Mouse (Mus musculus): ENCODE data around the gene Rnps1.
"Not testable (repeated sequence)": the region's sequence is repeated elsewhere in the genome, so short reads cannot be mapped to it uniquely, and the experiment has no call there.

Rnps1 gene

DNA sequence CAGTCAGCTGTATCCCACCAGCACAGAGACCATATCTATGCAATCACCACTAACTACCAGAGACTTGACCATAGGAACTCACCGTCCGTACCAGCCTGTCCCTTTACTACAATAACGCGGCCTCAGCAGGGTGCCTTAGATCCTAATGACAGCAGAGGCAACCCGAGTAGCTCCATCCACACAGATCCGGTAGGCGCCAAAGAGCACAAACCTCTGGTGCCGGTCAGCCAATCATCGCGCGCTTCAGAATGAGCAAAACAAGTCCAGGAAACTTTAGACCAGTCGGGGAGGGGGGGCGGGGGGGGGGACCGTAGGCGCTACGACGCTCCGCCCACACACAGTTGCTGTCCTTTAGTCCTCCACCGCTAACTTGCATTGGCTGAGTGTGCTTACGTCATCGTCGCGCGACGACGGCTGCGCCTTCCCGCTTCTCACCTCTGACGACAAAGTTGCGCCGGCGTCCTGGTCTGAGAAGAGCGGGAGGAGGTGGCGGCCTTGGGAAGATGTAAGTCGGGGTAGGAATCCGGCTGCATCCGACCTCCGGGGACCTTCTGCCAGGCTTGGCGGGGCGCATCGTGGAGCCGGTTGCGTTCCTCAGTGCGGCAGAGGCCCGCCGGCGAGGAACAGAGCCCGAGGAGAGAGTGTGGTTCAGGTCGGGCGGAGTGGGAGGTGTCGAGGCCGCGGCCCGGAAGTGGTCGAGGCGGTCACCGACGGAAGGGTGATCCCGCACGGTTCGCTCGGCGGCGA, at the start of gene Rnps1:
Gene Rnps1, plus strand, starts transcription at position 336 of the 747 bp plus-strand sequence.
- peak; percentile 100 for DNase-seq (ENCODE audit: low read depth, low spot score)

DNA sequence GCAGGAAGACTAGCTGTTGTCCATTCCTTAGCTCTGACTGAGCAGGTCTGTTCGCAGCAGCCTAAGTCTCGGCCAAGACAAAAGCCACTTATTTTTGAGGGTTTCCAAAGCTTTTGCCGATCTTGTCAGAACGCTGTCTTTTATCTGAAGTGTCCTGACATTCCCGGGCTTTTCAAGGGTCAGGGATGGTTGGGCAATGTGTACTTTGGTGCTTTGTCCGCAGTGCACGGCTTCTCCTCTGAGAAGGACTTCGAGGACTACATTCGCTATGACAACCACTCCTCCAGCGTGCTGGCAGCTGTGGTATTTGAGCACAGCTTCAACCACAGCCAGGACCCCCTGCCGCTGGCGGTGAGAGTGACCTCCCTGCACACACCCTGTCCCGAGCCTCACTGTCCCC, 48.5 kb upstream of the Rnps1 start:
- no peak for DNase-seq (ENCODE audit: low read depth, low spot score)

DNA sequence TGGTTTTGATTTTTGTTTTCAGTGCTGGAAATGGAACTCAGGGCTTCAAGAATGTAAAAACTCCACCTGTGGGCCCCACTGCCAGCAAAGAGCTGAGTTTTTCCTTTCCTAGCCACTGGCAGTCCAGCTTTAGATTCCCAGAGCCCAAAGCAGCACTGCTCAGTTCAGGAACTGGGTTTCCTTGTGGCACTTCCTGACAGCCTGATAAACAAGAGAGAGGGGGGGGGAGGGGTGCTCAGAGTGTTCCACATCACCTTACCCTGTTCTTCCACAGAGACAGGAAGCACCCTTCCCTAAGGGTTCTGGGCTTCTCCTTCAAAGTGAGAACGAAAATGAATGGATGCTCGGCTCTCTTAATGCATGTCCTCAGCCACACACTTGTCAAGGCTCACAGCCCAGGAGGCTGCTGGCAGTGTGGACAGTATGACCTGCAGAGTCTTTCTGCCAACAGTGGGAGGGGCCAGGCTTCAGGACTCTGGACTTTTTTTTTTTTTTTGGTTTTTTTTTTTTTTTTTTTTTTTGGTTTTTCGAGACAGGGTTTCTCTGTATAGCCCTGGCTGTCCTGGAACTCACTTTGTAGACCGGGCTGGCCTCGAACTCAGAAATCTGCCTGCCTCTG, 39.2 kb upstream of the Rnps1 start:
- DNase-seq (ENCODE audit: low read depth, low spot score) = no peak

DNA sequence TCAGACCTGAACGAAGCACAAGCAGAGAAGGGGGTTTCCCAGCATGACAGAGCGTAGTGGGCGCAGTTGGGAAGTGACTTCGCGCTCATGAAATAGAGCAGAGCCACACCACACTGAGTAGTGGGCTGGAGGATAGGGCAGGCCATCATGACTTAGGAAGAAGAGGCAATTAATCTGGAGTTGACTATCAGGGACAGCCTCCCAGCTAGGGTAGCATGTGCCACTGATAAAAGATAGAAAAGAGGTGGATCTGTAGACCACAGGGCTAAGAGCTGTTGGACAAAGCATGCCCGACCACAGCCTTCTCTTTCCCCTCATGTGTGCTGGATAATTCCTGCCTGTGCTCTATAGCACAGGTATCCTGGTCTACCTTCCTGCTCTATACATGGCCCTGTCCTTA, 38.5 kb upstream of the Rnps1 start:
- no peak for DNase-seq (ENCODE audit: low read depth, low spot score)

DNA sequence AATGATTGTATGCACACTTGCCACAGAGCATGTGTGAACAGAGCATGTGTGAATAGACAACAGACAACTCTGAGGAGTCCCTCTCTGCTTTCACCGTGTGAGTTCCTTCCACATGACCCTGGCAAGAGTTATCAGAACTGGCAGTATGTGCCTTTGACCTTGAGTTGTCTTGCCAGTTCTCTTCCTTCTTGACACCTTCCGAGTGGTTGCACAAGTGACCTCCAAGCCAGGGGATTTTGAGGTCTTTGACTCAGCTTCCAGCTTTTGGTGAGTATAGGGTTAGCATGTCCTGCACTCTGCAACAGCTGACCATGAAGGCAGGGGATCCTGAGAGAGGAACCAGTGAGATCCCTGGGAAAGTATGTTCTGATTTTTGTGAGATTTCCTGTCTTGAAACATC, 35.9 kb upstream of the Rnps1 start:
- no peak for DNase-seq (ENCODE audit: low read depth, low spot score)

- no peak for DNase-seq (ENCODE audit: low read depth, low spot score)
Observed at GRCm38 (mm10) chr17:24383789-24384188, 30.6 kb upstream of the Rnps1 start.

DNA sequence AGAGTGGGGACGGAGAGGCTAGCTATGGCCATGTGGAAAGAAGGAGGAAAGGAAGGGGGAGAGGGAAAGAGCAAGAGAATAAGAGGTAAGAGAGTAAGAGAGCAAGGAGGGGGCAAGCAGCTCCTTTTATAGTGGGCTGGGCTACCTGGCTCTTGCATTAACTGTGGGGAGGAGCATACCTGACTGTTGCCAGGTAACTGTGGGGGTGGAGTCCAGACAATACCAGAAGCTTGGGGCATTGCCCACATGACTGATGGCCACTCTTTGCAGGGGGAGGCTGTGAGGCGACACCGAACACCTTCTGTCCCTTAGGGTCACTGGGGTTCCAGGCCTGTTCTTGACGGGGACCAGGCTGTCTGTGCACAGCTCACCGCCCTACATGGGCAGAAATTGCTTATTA, 25.7 kb upstream of the Rnps1 start:
- no peak for DNase-seq (ENCODE audit: low read depth, low spot score)

- peak; percentile 50 for DNase-seq (ENCODE audit: low read depth, low spot score)
Observed at GRCm38 (mm10) chr17:24389865-24390264, 24.5 kb upstream of the Rnps1 start.

DNA sequence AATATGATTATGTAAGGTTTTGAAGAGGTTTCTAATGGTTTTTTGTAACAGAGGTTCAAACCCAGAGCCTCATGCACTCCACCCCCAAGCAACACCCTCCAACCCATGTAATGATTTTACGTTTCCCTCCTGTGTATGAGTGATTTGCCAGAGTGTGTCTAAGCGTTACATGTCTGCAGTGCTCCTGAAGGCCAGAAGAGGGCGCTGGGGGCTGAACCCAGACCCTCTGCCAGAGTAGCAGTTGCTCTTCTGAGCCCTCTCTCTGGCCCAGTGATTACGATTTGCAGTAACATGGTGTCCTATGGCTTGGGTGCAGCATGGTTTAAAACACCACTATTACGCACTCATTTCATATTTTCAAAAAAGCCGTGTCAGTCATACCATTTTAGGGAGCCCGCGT, 23.2 kb upstream of the Rnps1 start:
- peak; percentile 15 for DNase-seq (ENCODE audit: low read depth, low spot score)

DNA sequence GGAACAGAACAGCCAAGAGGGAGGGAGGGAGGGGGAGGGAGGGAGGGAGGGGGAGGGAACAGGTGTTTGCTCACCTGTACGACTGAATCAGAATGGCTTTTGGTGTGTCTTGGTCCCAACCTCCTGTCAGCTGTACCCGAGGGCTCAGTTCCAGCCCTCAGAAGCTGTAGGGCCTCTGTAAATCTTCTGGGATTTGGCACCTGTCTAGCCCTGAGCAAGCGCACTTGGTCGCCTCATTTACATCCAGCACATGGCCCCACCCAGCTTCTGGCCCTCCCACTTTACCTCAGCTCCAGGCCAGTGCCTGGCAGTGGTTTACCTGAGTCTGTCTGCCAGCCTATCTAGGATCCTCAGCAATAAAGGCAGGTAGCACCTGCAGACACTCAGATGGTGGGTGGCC, 20.8 kb upstream of the Rnps1 start:
- DNase-seq (ENCODE audit: low read depth, low spot score) = no peak

- no peak for DNase-seq (ENCODE audit: low read depth, low spot score)
Observed at GRCm38 (mm10) chr17:24394456-24394855, 19.9 kb upstream of the Rnps1 start.

- DNase-seq (ENCODE audit: low read depth, low spot score) = no peak
Observed at GRCm38 (mm10) chr17:24402371-24402770, 12.0 kb upstream of the Rnps1 start.

DNA sequence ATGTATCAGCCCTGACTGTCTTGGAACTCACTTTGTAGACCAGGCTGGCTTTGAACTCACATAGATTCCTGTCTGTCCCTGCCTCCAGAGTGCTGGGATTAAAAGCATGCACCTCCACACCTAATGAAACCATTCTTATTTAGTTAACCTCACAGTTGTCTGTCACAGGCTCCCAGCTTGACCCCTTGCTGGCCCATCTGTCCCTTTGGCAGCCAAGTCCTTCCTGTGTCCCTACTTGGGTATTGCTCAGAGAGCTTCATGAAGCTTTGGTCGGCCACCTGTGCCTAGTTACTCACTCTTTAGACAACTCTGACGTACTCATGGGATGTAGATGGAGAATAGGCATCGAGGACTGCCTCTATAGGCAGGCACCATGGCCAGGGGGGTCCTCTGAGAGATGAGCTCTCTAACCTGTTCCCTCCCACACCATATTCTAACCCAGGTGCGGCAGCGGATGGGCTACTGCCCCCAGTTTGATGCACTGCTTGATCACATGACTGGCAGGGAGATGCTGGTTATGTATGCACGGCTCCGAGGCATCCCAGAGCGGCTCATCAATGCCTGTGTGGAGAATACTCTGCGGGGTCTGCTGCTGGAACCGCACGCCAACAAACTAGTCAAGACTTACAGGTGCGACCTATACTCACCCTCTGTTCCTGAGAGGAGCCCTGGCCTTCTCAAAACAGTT, 7.1 kb upstream of the Rnps1 start:
- DNase-seq (ENCODE audit: low read depth, low spot score) = no peak

DNA sequence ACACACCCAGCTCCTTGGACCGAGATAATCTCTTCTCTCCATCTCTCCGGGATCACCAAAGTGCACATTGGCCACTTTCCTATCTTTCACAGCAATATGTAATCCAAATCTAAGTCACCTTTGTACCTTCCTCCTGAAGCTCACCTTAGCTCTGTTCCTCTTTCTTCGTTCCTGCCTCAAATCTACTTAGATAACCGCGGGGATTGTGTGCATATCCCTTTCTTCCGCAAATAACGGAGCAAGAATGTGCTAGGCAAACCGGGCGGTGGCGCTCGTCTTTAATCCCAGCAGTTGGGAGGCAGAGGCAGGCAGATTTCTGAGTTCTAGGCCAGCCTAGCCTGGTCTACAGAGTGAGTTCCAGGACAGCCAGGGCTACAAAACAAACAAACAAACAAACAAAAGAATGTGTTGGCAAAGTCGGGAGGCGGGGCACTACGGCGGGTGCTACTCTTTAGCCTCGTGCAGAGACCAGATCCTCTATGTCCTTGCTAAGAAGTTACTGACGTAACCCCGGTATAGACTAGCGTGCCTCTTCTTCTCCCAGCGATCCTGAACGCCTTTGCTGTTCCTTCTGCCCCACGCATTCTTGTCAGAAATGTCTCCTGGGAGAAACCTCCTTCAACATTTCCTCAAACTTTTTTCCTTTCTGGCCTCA, 681 bp upstream of the Rnps1 start:
- no peak for DNase-seq (ENCODE audit: low read depth, low spot score)

GRCm38 (mm10) chr17:24415011-24415410, 646 bp downstream of the Rnps1 start:
- DNase-seq (ENCODE audit: low read depth, low spot score) = no peak

DNA sequence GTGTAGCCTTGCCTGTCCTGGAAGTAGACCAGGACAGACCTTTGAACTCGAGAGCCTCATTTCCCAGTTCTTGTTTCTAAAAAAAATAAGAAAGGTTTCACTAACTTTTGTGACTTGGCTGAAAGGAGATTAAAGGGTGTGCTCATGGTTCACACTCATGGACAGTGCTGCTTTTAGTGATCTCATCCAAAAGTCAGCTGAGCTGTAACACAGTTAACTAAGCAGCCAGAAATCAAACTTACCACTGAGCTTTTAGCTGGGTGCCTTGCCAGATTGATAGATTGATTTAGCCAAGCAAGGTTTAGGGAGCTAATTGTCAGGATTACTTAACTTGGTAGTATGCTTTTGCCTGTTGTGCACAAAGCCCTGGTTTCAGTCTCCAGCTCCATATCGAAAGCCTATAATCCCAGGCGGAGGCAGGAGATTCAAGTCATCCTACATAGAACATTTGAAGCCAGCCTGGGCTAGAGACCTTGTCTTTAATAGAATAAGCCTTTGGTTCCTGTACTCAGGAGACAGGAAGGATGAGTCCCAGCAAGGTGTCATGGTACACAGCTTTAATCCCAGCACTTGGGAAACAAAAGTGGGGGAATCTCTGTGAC, 1.8 kb downstream of the Rnps1 start:
- no peak for DNase-seq (ENCODE audit: low read depth, low spot score)

GRCm38 (mm10) chr17:24423114-24423513, 8.7 kb downstream of the Rnps1 start:
- no peak for DNase-seq (ENCODE audit: low read depth, low spot score)

DNA sequence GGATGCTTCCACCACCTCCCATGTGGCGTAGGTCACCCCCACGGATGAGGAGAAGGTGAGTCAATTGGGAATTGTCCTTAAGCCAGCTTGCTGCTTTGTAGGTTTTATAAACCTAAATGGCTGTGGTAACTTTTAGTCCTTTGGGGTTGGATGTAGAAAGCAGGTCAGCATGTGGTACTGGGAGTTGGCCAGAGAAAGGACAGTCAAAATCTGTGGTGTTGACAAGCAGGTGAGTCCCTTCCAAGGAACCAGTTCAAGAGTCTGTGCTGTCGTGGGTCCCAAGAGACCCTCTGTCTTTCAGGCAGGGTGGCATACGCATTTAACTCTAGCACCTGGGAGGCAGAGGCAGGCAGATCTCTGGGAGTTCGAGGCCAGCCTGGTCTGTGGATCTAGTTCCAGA, 10.1 kb downstream of the Rnps1 start:
- no peak for DNase-seq (ENCODE audit: low read depth, low spot score)

GRCm38 (mm10) chr17:24425326-24425725, 11.0 kb downstream of the Rnps1 start:
- DNase-seq (ENCODE audit: low read depth, low spot score) = not testable (repeated sequence)

DNA sequence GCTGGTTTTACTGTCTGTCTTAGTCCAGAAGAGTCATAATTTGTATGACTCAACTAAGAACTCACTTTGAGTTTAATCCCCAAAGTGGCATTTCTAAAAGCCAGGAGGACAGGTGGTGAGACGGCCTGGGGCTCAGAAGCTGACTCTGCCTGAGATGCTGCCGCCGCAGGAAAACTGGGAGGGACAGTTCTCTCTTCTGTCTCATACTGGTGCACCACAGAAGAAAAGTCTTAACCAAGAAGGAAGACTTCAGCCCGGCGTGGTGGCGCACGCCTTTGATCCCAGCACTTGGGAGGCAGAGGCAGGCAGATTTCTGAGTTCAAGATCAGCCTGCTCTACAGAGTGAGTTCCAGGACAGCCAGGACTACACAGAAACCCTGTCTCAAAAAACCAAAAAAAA, 11.5 kb downstream of the Rnps1 start:
- no peak for DNase-seq (ENCODE audit: low read depth, low spot score)

DNA sequence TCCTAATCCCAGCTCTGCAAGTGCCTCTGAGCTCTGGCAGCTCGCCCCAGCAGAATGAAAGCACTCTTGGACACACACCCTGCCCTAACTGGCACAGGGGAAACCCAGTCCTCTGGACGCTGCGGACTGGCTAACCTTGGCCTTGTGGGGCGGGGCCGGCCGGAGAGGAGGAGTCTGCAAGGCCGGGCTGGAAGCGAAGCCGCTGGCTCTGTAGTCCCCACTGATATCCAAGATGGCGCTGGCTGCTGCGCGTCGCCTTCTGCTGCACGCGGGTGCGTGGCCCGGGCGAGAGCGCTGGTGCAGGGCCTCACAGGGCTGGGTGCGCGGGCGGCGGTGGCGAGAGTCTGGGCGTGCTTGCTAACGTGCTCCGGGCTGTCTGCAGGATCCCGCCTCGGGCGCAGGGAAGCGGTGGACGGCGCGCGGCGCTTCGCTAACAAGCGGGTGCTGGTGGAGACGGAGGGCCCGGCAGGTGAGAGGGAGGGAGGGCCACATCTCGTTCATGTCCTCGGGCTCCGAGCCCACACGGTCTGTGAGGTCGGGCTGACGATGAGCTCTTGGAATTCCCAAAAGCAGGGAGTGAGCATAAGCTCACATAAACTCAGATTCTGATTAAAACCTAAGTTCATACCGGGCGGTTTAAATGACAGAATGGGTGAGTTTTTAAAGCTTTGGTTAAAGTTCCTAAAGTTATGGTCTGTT, 12.3 kb downstream of the Rnps1 start, which contains the start of gene Eci1:
Gene Eci1, plus strand, starts transcription at position 171 of the 699 bp plus-strand sequence.
- peak; percentile 94 for DNase-seq (ENCODE audit: low read depth, low spot score)
